Mouse (Mus musculus) midbrain, embryonic 16.5 days (tissue): ENCODE measurements around the gene Smarca2. TPM values are rescaled to one million over a fixed set of nuclear protein-coding genes. Genes with fewer than 3 reads are reported as not detected.
"Not testable (repeated sequence)": the region's sequence is repeated elsewhere in the genome, so short reads cannot be mapped to it uniquely, and the experiment has no call there.

Experiments
- ATAC-seq: fragments of 200-750 bp; cut with Nextera tagmentation; 2 replicates; pipeline ENCODE4 v1.8.0; 2017; ENCODE audit warnings: moderate TSS enrichment
- H3K27ac ChIP-seq: fragments of 300-500 bp; sonication (generic); 2 replicates; pipeline ENCODE4 v1.5.1; 2014; ENCODE audit warnings: mild to moderate bottlenecking, low read length, mixed read lengths
- H3K27me3 ChIP-seq: fragments of 300-500 bp; sonication (generic); 2 replicates; pipeline ENCODE4 v1.6.1; 2014; ENCODE audit warnings: low read depth, low read length, mixed read lengths; ENCODE audit not compliant: control insufficient read depth, insufficient read depth
- H3K36me3 ChIP-seq: fragments of 300-500 bp; sonication (generic); 2 replicates; pipeline ENCODE4 v1.6.1; 2014; ENCODE audit warnings: mild to moderate bottlenecking, low read length, moderate library complexity, mixed read lengths; ENCODE audit not compliant: control insufficient read depth, insufficient read depth
- H3K4me1 ChIP-seq: fragments of 300-500 bp; sonication (generic); 2 replicates; pipeline ENCODE4 v1.6.1; 2014; ENCODE audit warnings: mild to moderate bottlenecking, low read length, mixed read lengths; ENCODE audit not compliant: control insufficient read depth, insufficient read depth
- H3K4me2 ChIP-seq: fragments of 300-500 bp; sonication (generic); 2 replicates; pipeline ENCODE4 v1.6.1; 2014; ENCODE audit warnings: mild to moderate bottlenecking, low read length, mixed read lengths
- H3K4me3 ChIP-seq: fragments of 300-500 bp; sonication (generic); 2 replicates; pipeline ENCODE4 v1.5.1; 2014; ENCODE audit warnings: low read depth, mild to moderate bottlenecking, low read length, moderate library complexity, mixed read lengths
- H3K9ac ChIP-seq: fragments of 300-500 bp; sonication (generic); 2 replicates; pipeline ENCODE4 v1.6.1; 2014; ENCODE audit warnings: low read depth, low read length, mixed read lengths
- H3K9me3 ChIP-seq: fragments of 300-500 bp; sonication (generic); replicated peaks from 2 replicates; pipeline ENCODE4 v1.6.1; 2014; ENCODE audit warnings: mild to moderate bottlenecking, low read length, mixed read lengths; ENCODE audit not compliant: control insufficient read depth, poor library complexity, severe bottlenecking
- WGBS: fragments of 180-500 bp; shearing (Covaris S2); extraction: QIAGEN DNeasy Blood & Tissue Kit; methylation state at CpG from one replicate; pipeline ENCODE4 v1.1.7; 2014; 5-methylcytosine and 5-hydroxymethylcytosine counted together
- polyA plus RNA-seq: library from polyadenylated mRNA; unstranded; fragments of >200 nt; fragmentation: Nextera tagmentation; extraction: Ambion mirVana; gene quantifications from 2 replicates; pipeline ENCODE4 v1.2.1, GENCODE M21; 2015

The Smarca2 gene
- polyA plus RNA-seq, 1 experiment from 2014 or later = 178 TPM

DNA sequence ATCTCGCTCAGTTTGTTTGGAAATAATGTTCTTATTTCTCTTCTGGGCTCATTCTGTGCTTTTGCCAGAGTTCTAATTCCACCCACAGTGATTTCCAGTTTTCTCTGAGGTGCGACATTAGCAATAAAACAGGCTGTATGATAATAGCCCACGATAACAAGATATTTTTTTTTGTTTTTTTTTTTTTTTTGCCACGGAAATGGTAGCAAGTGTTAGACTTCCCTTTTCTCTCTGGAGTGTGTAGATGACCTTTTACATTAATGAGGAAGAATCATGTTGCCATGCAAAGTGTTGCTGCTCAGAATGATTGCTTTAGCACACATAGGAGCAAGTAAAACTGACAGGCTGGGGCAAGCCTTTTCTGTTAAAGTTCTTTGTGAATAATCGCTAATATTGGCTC lies 61.5 kb downstream of the Smarca2 start:
- no peak overlapping the region for H3K27ac ChIP-seq
- ATAC-seq = no peak
- WGBS = 78% methylated on average over 5 of the region's 5 CpGs
- 0 out of 2 replicates have a peak, but pooled peaks cover 5% of the 10 kb centered on the region for H3K36me3 ChIP-seq
- no peaks in the 10 kb centered on the region for H3K4me1 ChIP-seq
- no peak overlapping the region for H3K9ac ChIP-seq
- H3K4me3 ChIP-seq = no peak overlapping the region
- H3K27me3 ChIP-seq = no peaks in the 10 kb centered on the region
- no peak overlapping the region for H3K4me2 ChIP-seq
- H3K9me3 ChIP-seq = no peaks in the 10 kb centered on the region

DNA sequence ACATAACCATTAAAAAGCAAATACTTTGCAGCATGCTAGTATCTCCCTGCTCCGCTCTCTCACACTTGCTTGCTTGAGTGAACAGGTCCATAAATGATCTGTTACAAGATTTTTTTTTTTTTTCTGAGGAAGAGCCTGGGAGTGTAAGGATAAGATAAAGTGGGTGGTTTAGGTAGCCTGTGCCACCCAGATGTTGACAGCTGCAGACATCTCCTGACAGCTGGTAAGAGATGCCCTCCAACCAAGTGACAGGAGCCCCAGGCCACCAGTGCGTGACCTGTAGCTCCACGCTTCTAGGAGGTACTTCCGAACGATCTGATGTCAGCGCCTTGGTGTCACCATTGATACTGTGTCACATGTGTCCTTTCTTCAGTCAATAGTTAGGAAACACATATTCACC lies 65.2 kb downstream of the Smarca2 start:
- Histone ChIP-seq H3K9ac (no peak overlapping the region), H3K9me3 (no peaks in the 10 kb centered on the region), H3K4me3 (no peak overlapping the region), H3K4me2 (no peak overlapping the region), H3K27me3 (no peaks in the 10 kb centered on the region), H3K36me3 (peaks cover 12% of the 10 kb centered on the region), H3K27ac (no peak overlapping the region), H3K4me1 (no peaks in the 10 kb centered on the region)
- 96% methylated on average over 6 of the region's 6 CpGs for WGBS
- ATAC-seq = no peak

- H3K9me3 ChIP-seq, H3K4me2 ChIP-seq, H3K27ac ChIP-seq, ATAC-seq, H3K27me3 ChIP-seq, H3K4me1 ChIP-seq, H3K9ac ChIP-seq, H3K4me3 ChIP-seq: not testable (repeated sequence)
- H3K36me3 ChIP-seq = peaks cover 12% of the 10 kb centered on the region
Observed at GRCm38 (mm10) chr19:26671413-26671812, 66.6 kb downstream of the Smarca2 start.

DNA sequence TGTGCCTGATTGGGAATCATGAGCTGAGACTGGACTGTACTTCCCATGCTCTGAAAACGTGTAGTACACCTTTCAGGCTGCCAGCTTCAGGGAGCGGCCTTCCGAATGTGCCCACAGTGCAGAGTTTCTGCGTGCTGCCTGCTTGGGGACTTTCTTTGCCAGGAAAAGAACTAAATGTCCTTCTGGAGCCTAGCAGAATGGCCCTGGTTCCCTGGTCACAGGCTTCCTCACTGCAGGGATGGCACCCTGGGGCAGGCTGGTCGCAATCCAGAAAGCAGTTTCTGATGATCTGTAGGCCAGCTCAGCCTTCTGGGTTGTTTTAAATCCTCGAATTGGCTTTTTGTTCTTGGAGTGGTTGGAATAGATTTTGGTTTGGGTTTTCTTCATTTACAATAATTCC lies 71.1 kb downstream of the Smarca2 start:
- 32% methylated on average over 6 of the region's 6 CpGs for WGBS
- no peak for ATAC-seq
- H3K27ac ChIP-seq = no peak overlapping the region

DNA sequence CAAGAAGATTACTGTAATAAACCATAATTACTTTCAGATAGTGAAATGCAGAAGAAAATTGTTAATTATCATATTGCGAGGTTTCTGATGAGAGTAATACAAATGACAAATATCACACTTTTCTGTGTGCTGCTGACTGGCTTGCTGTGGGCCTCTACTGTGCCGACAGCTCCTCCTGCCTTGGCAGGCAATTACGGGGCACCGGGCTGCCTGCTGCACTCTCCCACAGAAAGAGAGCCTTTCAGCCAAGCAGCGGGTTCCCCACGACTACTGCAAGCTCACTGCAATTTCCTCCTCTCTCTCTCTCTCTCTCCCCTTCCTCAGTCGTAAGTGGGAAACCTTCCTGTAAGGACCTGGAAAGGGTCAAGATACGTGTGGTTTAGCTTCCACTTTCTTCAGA lies 73.7 kb downstream of the Smarca2 start:
- no peaks in the 10 kb centered on the region for H3K9me3 ChIP-seq
- no peak for ATAC-seq
- no peaks in the 10 kb centered on the region for H3K27me3 ChIP-seq
- 40% methylated on average over 8 of the region's 8 CpGs for WGBS
- peaks cover 9% of the 10 kb centered on the region; the same call in 1 of the 2 replicates for H3K4me1 ChIP-seq
- peaks cover 9% of the 10 kb centered on the region for H3K36me3 ChIP-seq
- no peak overlapping the region for H3K27ac ChIP-seq
- no peak overlapping the region for H3K4me2 ChIP-seq
- H3K9ac ChIP-seq = no peak overlapping the region
- no peak overlapping the region for H3K4me3 ChIP-seq

More for the DNA sequence above, 71.1 kb downstream of the Smarca2 start:
- Histone ChIP-seq H3K9me3 (no peaks in the 10 kb centered on the region), H3K4me1 (peaks cover 9% of the 10 kb centered on the region; the same call in 1 of the 2 replicates), H3K4me3 (no peak overlapping the region), H3K9ac (no peak overlapping the region), H3K27me3 (no peaks in the 10 kb centered on the region), H3K4me2 (no peak overlapping the region), H3K36me3 (peaks cover 10% of the 10 kb centered on the region)

DNA sequence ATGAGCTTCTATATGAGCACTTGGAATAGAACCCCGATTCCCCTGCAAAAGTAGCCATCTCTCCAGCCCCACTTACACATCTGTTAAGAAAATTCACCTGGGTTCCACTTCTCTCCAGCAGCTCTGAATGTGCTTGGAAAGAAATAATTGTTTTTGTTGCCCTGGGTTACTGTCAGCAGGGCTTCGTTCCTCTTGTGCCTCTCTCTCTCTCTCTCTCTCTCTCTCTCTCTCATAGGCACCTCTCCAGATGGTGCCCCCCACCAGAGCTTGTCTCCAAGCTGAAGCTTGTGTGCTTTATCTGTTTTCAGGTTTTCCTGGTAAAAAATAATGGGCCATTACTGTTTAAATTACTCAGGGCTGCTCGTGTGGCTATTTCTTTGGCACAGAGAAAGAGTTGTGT lies 74.8 kb downstream of the Smarca2 start:
- peak; percentile 67; the same call in 1 of the 2 replicates for ATAC-seq
- Histone ChIP-seq H3K9ac (no peak overlapping the region), H3K36me3 (peaks cover 5% of the 10 kb centered on the region; the same call in 1 of the 2 replicates), H3K27me3 (no peaks in the 10 kb centered on the region), H3K4me2 (no peak overlapping the region), H3K4me3 (no peak overlapping the region), H3K4me1 (peaks cover 9% of the 10 kb centered on the region; the same call in 1 of the 2 replicates), H3K27ac (peak overlapping the region; percentile 28; the same call in 1 of the 2 replicates), H3K9me3 (no peaks in the 10 kb centered on the region)
- 39% methylated on average over 3 of the region's 3 CpGs for WGBS

GRCm38 (mm10) chr19:26681549-26681948 lies 76.7 kb downstream of the Smarca2 start:
- H3K4me2 ChIP-seq = no peak overlapping the region
- WGBS = 95% methylated on average over 8 of the region's 8 CpGs
- no peak overlapping the region for H3K9ac ChIP-seq
- H3K4me1 ChIP-seq = peaks cover 7% of the 10 kb centered on the region; the same call in 1 of the 2 replicates
- peaks cover 5% of the 10 kb centered on the region; the same call in 1 of the 2 replicates for H3K36me3 ChIP-seq
- no peak overlapping the region for H3K27ac ChIP-seq
- ATAC-seq = no peak
- H3K4me3 ChIP-seq = no peak overlapping the region
- H3K27me3 ChIP-seq = no peaks in the 10 kb centered on the region
- H3K9me3 ChIP-seq = no peaks in the 10 kb centered on the region

DNA sequence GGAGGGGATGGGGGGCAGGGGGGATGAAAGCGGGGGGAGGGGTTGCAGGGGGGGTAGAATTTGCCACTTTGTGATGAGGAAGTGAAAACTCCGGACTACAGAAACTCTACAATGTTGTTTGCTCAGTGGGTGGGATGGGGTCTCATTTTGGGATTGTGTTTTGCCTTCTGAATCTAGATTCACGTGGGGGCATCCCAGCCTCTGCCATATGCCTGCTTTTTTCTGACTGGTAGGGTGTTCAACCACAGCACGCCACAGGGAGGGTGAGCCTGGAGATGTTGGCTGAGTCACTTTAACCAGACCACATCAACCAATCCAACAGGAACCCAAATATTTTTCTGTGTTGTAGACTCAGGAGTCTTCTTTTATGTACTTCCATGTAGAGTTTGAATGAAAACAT lies 77.3 kb downstream of the Smarca2 start:
- Histone ChIP-seq H3K9me3 (no peaks in the 10 kb centered on the region), H3K27ac (no peak overlapping the region), H3K36me3 (peaks cover 6% of the 10 kb centered on the region), H3K4me2 (no peak overlapping the region), H3K27me3 (no peaks in the 10 kb centered on the region), H3K9ac (no peak overlapping the region), H3K4me3 (no peak overlapping the region), H3K4me1 (peaks cover 7% of the 10 kb centered on the region; the same call in 1 of the 2 replicates)
- ATAC-seq = no peak
- 84% methylated on average over 4 of the region's 4 CpGs for WGBS

DNA sequence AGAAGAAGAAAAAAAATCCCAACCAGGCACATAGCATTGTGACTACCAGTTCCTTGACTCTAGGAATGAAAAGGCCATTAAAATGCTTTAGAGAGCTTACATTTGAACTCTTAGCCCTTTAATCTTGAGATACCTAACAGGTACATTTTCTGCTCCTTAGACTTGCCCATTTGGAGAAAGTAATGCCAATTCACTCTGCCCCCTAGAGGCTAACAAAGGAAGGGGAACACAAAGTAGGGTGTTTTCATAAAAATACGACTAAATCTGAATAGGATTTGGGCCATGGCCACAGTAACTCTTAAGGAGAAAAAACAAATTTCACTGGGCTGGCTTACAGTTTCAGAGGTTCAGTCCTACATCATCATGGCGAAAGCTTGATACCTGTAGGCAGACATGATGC lies 77.9 kb downstream of the Smarca2 start:
- Histone ChIP-seq H3K4me2 (no peak overlapping the region), H3K27me3 (no peaks in the 10 kb centered on the region), H3K4me1 (peaks cover 7% of the 10 kb centered on the region; the same call in 1 of the 2 replicates), H3K4me3 (no peak overlapping the region), H3K9me3 (no peaks in the 10 kb centered on the region), H3K9ac (no peak overlapping the region), H3K27ac (no peak overlapping the region), H3K36me3 (peaks cover 12% of the 10 kb centered on the region)
- ATAC-seq = no peak
- WGBS = 94% methylated on average over 2 of the region's 2 CpGs
